Mouse (Mus musculus) ES-E14 (cell line): Measurements from ENCODE around the gene Yjefn3.

ENCODE experiments used
- CHD2 ChIP-seq: IDR thresholded peaks from 2 replicates; pipeline ENCODE4 v1.6.1; 2014; ENCODE audit warnings: mild to moderate bottlenecking, low read depth, low read length, inconsistent platforms
- HCFC1 ChIP-seq: IDR thresholded peaks from 2 replicates; pipeline ENCODE4 v1.6.1; 2012; ENCODE audit warnings: low read length, inconsistent platforms, borderline replicate concordance; ENCODE audit not compliant: insufficient read depth
- MAFK ChIP-seq: IDR thresholded peaks from 2 replicates; pipeline ENCODE4 v1.6.1; 2014; ENCODE audit warnings: mild to moderate bottlenecking, low read depth, low read length, inconsistent platforms; ENCODE audit not compliant: insufficient read depth
- ZC3H11A ChIP-seq: IDR thresholded peaks from 2 replicates; pipeline ENCODE4 v1.6.1; 2012; ENCODE audit warnings: low read depth, mild to moderate bottlenecking, inconsistent platforms, low read length, borderline replicate concordance
- ZNF384 ChIP-seq: IDR thresholded peaks from 2 replicates; pipeline ENCODE4 v1.6.1; 2012; ENCODE audit warnings: low read depth, low read length, inconsistent platforms

- TF ChIP-seq ZC3H11A (no peak), ZNF384 (no peak), HCFC1 (no peak), CHD2 (no peak), MAFK (no peak)
Observed at GRCm38 (mm10) chr8:69918506-69918905, 16.0 kb upstream of the Yjefn3 start.
